Comparison of ENCODE assay signal across 20 mouse cellular contexts in genomic region chr13:9283050-9283449, GRCm38 (mm10). TPM values are rescaled to one million over a fixed set of nuclear protein-coding genes. Genes with fewer than 3 reads are reported as not detected.
DNase-seq lines count a peak whose midpoint lies in the region; ATAC-seq and TF ChIP-seq lines count a peak whose summit lies in the region.
"Had no signal": no experiment of that assay in that cellular context is flagged by ENCODE, and none has a peak within 500 bp of the region (broad histone marks: within the 10 kb centered on the region; RNA-seq: fewer than 3 reads in every experiment).

No protein-coding gene starts in this region.

- H3K4me1 ChIP-seq in neural tube, embryonic 13.5 days (replicated peaks): peaks cover 42% of the 10 kb centered on the region

- no peak for ATAC-seq in neural tube, embryonic 13.5 days (ENCODE audit: low read depth)
- ATAC-seq: activated CD4-positive, CD25-positive, alpha-beta regulatory T cell, adult 4 months; midbrain, embryonic 15.5 days; Patski had no signal

- TF ChIP-seq CTCF in left cerebral cortex, adult 2 months (IDR thresholded peaks at IDR 0.05): no peak; the same call in none of the 2 replicates

- peak overlapping the region; percentile 25; the same call in 1 of the 2 replicates for H3K4me2 ChIP-seq in neural tube, embryonic 13.5 days
- H3K4me2 ChIP-seq: heart, embryonic 13.5 days; limb, embryonic 15.5 days; midbrain, embryonic 15.5 days had no signal

- H3K4me3 ChIP-seq in left cerebral cortex, adult 2 months: no peak overlapping the region
- no peak overlapping the region for H3K4me3 ChIP-seq in neural tube, embryonic 13.5 days
- H3K4me3 ChIP-seq: heart, embryonic 13.5 days; limb, embryonic 15.5 days; midbrain, embryonic 15.5 days had no signal

- peak; percentile 37 to 45 for DNase-seq in frontal cortex, postnatal 36 days (ENCODE audit: low spot score in 2 of 2)
- no peak for DNase-seq in frontal cortex, postnatal 10 days (ENCODE audit: low spot score in 2 of 2)
- DNase-seq in left cerebral cortex, postnatal 36 days (ENCODE audit: low spot score in 2 of 2): peak; percentile 17 to 22
- DNase-seq in left cerebral cortex, adult 2 months (ENCODE audit: extremely low spot score in 1 of 2, low spot score in 2 of 2): no peak
- DNase-seq in embryo, embryonic 11 days: peak; percentile 14
- DNase-seq in thymus, postnatal 4 days: no peak
- no peak for DNase-seq in retina, postnatal 1 day
- DNase-seq: adrenal gland, postnatal 25 days; cerebellum, adult 8-10 months; heart, adult 11 months; heart, postnatal 36 days; kidney, postnatal 4 days; lung, postnatal 10 days; thymus, postnatal 14 days had no signal

- H3K36me3 ChIP-seq in neural tube, embryonic 13.5 days: no peaks in the 10 kb centered on the region
- H3K36me3 ChIP-seq: heart, embryonic 13.5 days; midbrain, embryonic 15.5 days had no signal

- no peak overlapping the region for H3K27ac ChIP-seq in left cerebral cortex, adult 2 months
- H3K27ac ChIP-seq in neural tube, embryonic 13.5 days (replicated peaks): no peak overlapping the region
- H3K27ac ChIP-seq: heart, embryonic 13.5 days; limb, embryonic 15.5 days; midbrain, embryonic 15.5 days had no signal

- intact Hi-C loops in left cerebral cortex, postnatal 36 days (cut with DNase I): no loop called here
- intact Hi-C loops in left cerebral cortex, adult 2 months (cut with DNase I): no loop called here

- WGBS in neural tube, embryonic 13.5 days: 37% methylated on average over 13 of the region's 13 CpGs

- H3K9ac ChIP-seq in neural tube, embryonic 13.5 days: no peak overlapping the region
- H3K9ac ChIP-seq: heart, embryonic 13.5 days; limb, embryonic 15.5 days; midbrain, embryonic 15.5 days had no signal

- H3K27me3 ChIP-seq in neural tube, embryonic 13.5 days: no peaks in the 10 kb centered on the region
- H3K27me3 ChIP-seq: heart, embryonic 13.5 days; limb, embryonic 15.5 days; midbrain, embryonic 15.5 days; Patski had no signal

- no peaks in the 10 kb centered on the region for H3K9me3 ChIP-seq in neural tube, embryonic 13.5 days
- H3K9me3 ChIP-seq: heart, embryonic 13.5 days; limb, embryonic 15.5 days; midbrain, embryonic 15.5 days had no signal

RNA-seq across cellular contexts. Expression of gene Dip2c, which starts 6.7 kb away (rescaled TPM):
- 10 to 100 TPM; 64.9 to 72.2 TPM for total RNA-seq in left cerebral cortex, postnatal 36 days (2021)
- total RNA-seq in left cerebral cortex, adult 2 months (2021): 10 to 100 TPM; 66.6 to 76.1 TPM
- 10.5 and 11.8 TPM in 2 replicates for polyA plus RNA-seq in neural tube, embryonic 13.5 days (2015; fragmentation: Nextera tagmentation; extraction: Ambion mirVana)

Comparison
In these comparisons a context has a peak if more than half of its experiments do, and no peak if none do; other contexts are left out.
1. DNase-seq: peak in frontal cortex, postnatal 36 days (2 of 2), left cerebral cortex, postnatal 36 days (2 of 2) and embryo, embryonic 11 days (single experiment); none in frontal cortex, postnatal 10 days (0 of 2), left cerebral cortex, adult 2 months (0 of 2), thymus, postnatal 4 days (single experiment) and retina, postnatal 1 day (single experiment).